Mouse (Mus musculus): ENCODE results near the gene Cox11. TPM values are rescaled to one million over a fixed set of nuclear protein-coding genes. Genes with fewer than 3 reads are reported as not detected.
A peak's percentile ranks its signal among the peaks of the same experiment; 100 is the strongest.

The Cox11 gene
- polyA plus RNA-seq, 1 experiment = 3.7 TPM

- TF ChIP-seq GATA1 (IDR thresholded peaks at IDR 0.05; ENCODE audit: low read length) (no peak), TAL1 (IDR thresholded peaks at IDR 0.05; ENCODE audit: low read length) (no peak)
- Histone ChIP-seq H3K9me3 (ENCODE audit: control insufficient read depth, low read length) (no peaks in the 10 kb centered on the region), H3K36me3 (ENCODE audit: control insufficient read depth) (peaks cover 36% of the 10 kb centered on the region), H3K4me1 (ENCODE audit: control insufficient read depth) (peaks cover 7% of the 10 kb centered on the region), H3K4me3 (replicated peaks) (no peak overlapping the region), H3K27me3 (ENCODE audit: control insufficient read depth) (no peaks in the 10 kb centered on the region)
These were observed 14.5 kb upstream of the Cox11 start for GRCm38 (mm10) chr11:90623477-90623876.

GRCm38 (mm10) chr11:90625174-90625573, 12.8 kb upstream of the Cox11 start:
- peaks cover 32% of the 10 kb centered on the region for H3K36me3 ChIP-seq (ENCODE audit: control insufficient read depth)
- H3K9me3 ChIP-seq (ENCODE audit: control insufficient read depth, low read length) = no peaks in the 10 kb centered on the region
- H3K4me3 ChIP-seq (replicated peaks) = no peak overlapping the region
- TF ChIP-seq TAL1 (IDR thresholded peaks at IDR 0.05; ENCODE audit: low read length) (no peak), GATA1 (IDR thresholded peaks at IDR 0.05; ENCODE audit: low read length) (no peak)
- no peaks in the 10 kb centered on the region for H3K27me3 ChIP-seq (ENCODE audit: control insufficient read depth)
- peaks cover 7% of the 10 kb centered on the region for H3K4me1 ChIP-seq (ENCODE audit: control insufficient read depth)

- Histone ChIP-seq H3K4me1 (ENCODE audit: control insufficient read depth) (peaks cover 7% of the 10 kb centered on the region), H3K27me3 (ENCODE audit: control insufficient read depth) (no peaks in the 10 kb centered on the region), H3K36me3 (ENCODE audit: control insufficient read depth) (peaks cover 20% of the 10 kb centered on the region), H3K4me3 (replicated peaks) (no peak overlapping the region), H3K9me3 (ENCODE audit: control insufficient read depth, low read length) (no peaks in the 10 kb centered on the region)
- TF ChIP-seq GATA1 (IDR thresholded peaks at IDR 0.05; ENCODE audit: low read length) (no peak), TAL1 (IDR thresholded peaks at IDR 0.05; ENCODE audit: low read length) (no peak)
These were observed 10.2 kb upstream of the Cox11 start for GRCm38 (mm10) chr11:90627751-90628150.

GRCm38 (mm10) chr11:90632480-90632879, 5.5 kb upstream of the Cox11 start:
- H3K4me1 ChIP-seq (ENCODE audit: control insufficient read depth) = peaks cover 22% of the 10 kb centered on the region

GRCm38 (mm10) chr11:90634661-90635060, 3.3 kb upstream of the Cox11 start:
- TF ChIP-seq TAL1 (IDR thresholded peaks at IDR 0.05; ENCODE audit: low read length) (no peak), GATA1 (IDR thresholded peaks at IDR 0.05; ENCODE audit: low read length) (no peak)
- Histone ChIP-seq H3K36me3 (ENCODE audit: control insufficient read depth) (peaks cover 41% of the 10 kb centered on the region), H3K27me3 (ENCODE audit: control insufficient read depth) (no peaks in the 10 kb centered on the region), H3K9me3 (ENCODE audit: control insufficient read depth, low read length) (no peaks in the 10 kb centered on the region), H3K4me1 (ENCODE audit: control insufficient read depth) (peaks cover 25% of the 10 kb centered on the region), H3K4me3 (replicated peaks) (no peak overlapping the region)

More at GRCm38 (mm10) chr11:90632480-90632879, 5.5 kb upstream of the Cox11 start:
- Histone ChIP-seq H3K36me3 (ENCODE audit: control insufficient read depth) (peaks cover 37% of the 10 kb centered on the region), H3K4me3 (replicated peaks) (no peak overlapping the region), H3K9me3 (ENCODE audit: control insufficient read depth, low read length) (no peaks in the 10 kb centered on the region), H3K27me3 (ENCODE audit: control insufficient read depth) (no peaks in the 10 kb centered on the region)
- TF ChIP-seq GATA1 (IDR thresholded peaks at IDR 0.05; ENCODE audit: low read length) = no peak

GRCm38 (mm10) chr11:90638312-90638830, 398 bp downstream of the Cox11 start:
- peak overlapping the region; percentile 100 for H3K4me3 ChIP-seq (replicated peaks)
- no peaks in the 10 kb centered on the region for H3K9me3 ChIP-seq (ENCODE audit: control insufficient read depth, low read length)
- TF ChIP-seq GATA1 (IDR thresholded peaks at IDR 0.05; ENCODE audit: low read length) (no peak), TAL1 (IDR thresholded peaks at IDR 0.05; ENCODE audit: low read length) (no peak)
- peaks cover 48% of the 10 kb centered on the region for H3K4me1 ChIP-seq (ENCODE audit: control insufficient read depth)
- peaks cover 61% of the 10 kb centered on the region for H3K36me3 ChIP-seq (ENCODE audit: control insufficient read depth)
- no peaks in the 10 kb centered on the region for H3K27me3 ChIP-seq (ENCODE audit: control insufficient read depth)

- Histone ChIP-seq H3K4me1 (ENCODE audit: control insufficient read depth) (peaks cover 13% of the 10 kb centered on the region), H3K36me3 (ENCODE audit: control insufficient read depth) (peaks cover 100% of the 10 kb centered on the region), H3K4me3 (replicated peaks) (no peak overlapping the region), H3K9me3 (ENCODE audit: control insufficient read depth, low read length) (no peaks in the 10 kb centered on the region), H3K27me3 (ENCODE audit: control insufficient read depth) (no peaks in the 10 kb centered on the region)
- TF ChIP-seq TAL1 (IDR thresholded peaks at IDR 0.05; ENCODE audit: low read length) (no peak), GATA1 (IDR thresholded peaks at IDR 0.05; ENCODE audit: low read length) (no peak)
These were observed 11.8 kb downstream of the Cox11 start for GRCm38 (mm10) chr11:90649777-90650176.

GRCm38 (mm10) chr11:90650231-90650885, 12.4 kb downstream of the Cox11 start:
- TF ChIP-seq GATA1 (IDR thresholded peaks at IDR 0.05; ENCODE audit: low read length) (no peak), TAL1 (IDR thresholded peaks at IDR 0.05; ENCODE audit: low read length) (no peak)
- H3K27me3 ChIP-seq (ENCODE audit: control insufficient read depth) = no peaks in the 10 kb centered on the region
- no peak overlapping the region for H3K4me3 ChIP-seq (replicated peaks)
- H3K4me1 ChIP-seq (ENCODE audit: control insufficient read depth) = peaks cover 13% of the 10 kb centered on the region
- peaks cover 100% of the 10 kb centered on the region for H3K36me3 ChIP-seq (ENCODE audit: control insufficient read depth)
- no peaks in the 10 kb centered on the region for H3K9me3 ChIP-seq (ENCODE audit: control insufficient read depth, low read length)

GRCm38 (mm10) chr11:90652603-90653002, 14.6 kb downstream of the Cox11 start:
- no peak for TF ChIP-seq TAL1 (IDR thresholded peaks at IDR 0.05; ENCODE audit: low read length)

More at GRCm38 (mm10) chr11:90652603-90653002, 14.6 kb downstream of the Cox11 start:
- Histone ChIP-seq H3K36me3 (ENCODE audit: control insufficient read depth) (peaks cover 100% of the 10 kb centered on the region), H3K27me3 (ENCODE audit: control insufficient read depth) (no peaks in the 10 kb centered on the region), H3K4me3 (replicated peaks) (no peak overlapping the region), H3K9me3 (ENCODE audit: control insufficient read depth, low read length) (peaks cover 3% of the 10 kb centered on the region; the same call in 1 of the 2 replicates), H3K4me1 (ENCODE audit: control insufficient read depth) (peaks cover 11% of the 10 kb centered on the region)

Data from erythroblast, embryonic 14.5 days (primary cell).